Mouse (Mus musculus) MEL (cell line): Measurements from ENCODE around the gene Fam131b. TPM values are rescaled to one million over a fixed set of nuclear protein-coding genes. Genes with fewer than 3 reads are reported as not detected.

ENCODE experiments used
- DNase-seq: peaks from one replicate; pipeline ENCODE4 v3.0.0; 2011; ENCODE audit warnings: low read depth, low spot score
- H3K27ac ChIP-seq: 2 replicates; pipeline ENCODE4 v1.5.1; 2012; ENCODE audit warnings: low read depth, mild to moderate bottlenecking, control low read depth, low read length, moderate library complexity; ENCODE audit not compliant: control insufficient read depth
- H3K27me3 ChIP-seq, 2 experiments: fragments of 150-350 bp in 1 of 2; sonication (generic) in 1 of 2; 2 replicates each; pipeline ENCODE4 v1.6.1; 2012; ENCODE audit warnings: low read length in 2 of 2, mild to moderate bottlenecking in 2 of 2, improper control_type of control experiment in 1 of 2, moderate library complexity in 1 of 2; ENCODE audit not compliant: insufficient read depth in 2 of 2, control insufficient read depth in 1 of 2
- H3K36me3 ChIP-seq, 2 experiments: 2 replicates each; pipeline ENCODE4 v1.6.1; 2012 to 2014; ENCODE audit warnings: low read length in 2 of 2, improper control_type of control experiment in 1 of 2, inconsistent platforms in 1 of 2, mild to moderate bottlenecking in 1 of 2; ENCODE audit not compliant: insufficient read depth in 2 of 2, control insufficient read depth in 1 of 2
- H3K4me1 ChIP-seq, 2 experiments: fragments of 150-350 bp in 1 of 2; sonication (generic) in 1 of 2; 2 replicates each; pipeline ENCODE4 v1.6.1; 2012; ENCODE audit warnings: low read length in 2 of 2, improper control_type of control experiment in 1 of 2, mild to moderate bottlenecking in 1 of 2; ENCODE audit not compliant: insufficient read depth in 2 of 2, control insufficient read depth in 1 of 2
- H3K4me3 ChIP-seq, 2 experiments: fragments of 150-350 bp in 1 of 2; sonication (generic) in 1 of 2; 2 replicates each; pipeline ENCODE4 v1.5.1; 2012; ENCODE audit warnings: low read depth in 2 of 2, low read length in 2 of 2, mild to moderate bottlenecking in 2 of 2, moderate library complexity in 2 of 2, control low read depth in 1 of 2, improper control_type of control experiment in 1 of 2; ENCODE audit not compliant: control insufficient read depth in 1 of 2, insufficient read depth in 1 of 2
- H3K79me2 ChIP-seq: 2 replicates; pipeline ENCODE4 v1.6.1; 2012; ENCODE audit warnings: mild to moderate bottlenecking, low read length, moderate library complexity; ENCODE audit not compliant: control insufficient read depth, poor library complexity, insufficient read depth
- H3K9ac ChIP-seq: 2 replicates; pipeline ENCODE4 v1.6.1; 2012; ENCODE audit warnings: low read depth, mild to moderate bottlenecking, control low read depth, low read length, moderate library complexity; ENCODE audit not compliant: control insufficient read depth, poor library complexity, severe bottlenecking
- H3K9me3 ChIP-seq: fragments of 150-350 bp; sonication (generic); replicated peaks from 2 replicates; pipeline ENCODE4 v1.6.1; 2012; ENCODE audit warnings: mild to moderate bottlenecking, low read length, improper control_type of control experiment, moderate library complexity; ENCODE audit not compliant: insufficient read depth
- CHD2 ChIP-seq: IDR thresholded peaks from 2 replicates; pipeline ENCODE4 v1.6.1; 2011; ENCODE audit warnings: low read length, improper control_type of control experiment
- CTCF ChIP-seq, 3 experiments: IDR thresholded peaks in 2 of 3; conservative IDR thresholded peaks in 1 of 3; 2 replicates each; pipeline ENCODE4 v1.5.1; 2011 to 2012; ENCODE audit warnings: low read length in 3 of 3, low read depth in 2 of 3, mild to moderate bottlenecking in 2 of 3, improper control_type of control experiment in 1 of 3, inconsistent platforms in 1 of 3, mixed read lengths in 1 of 3, moderate library complexity in 1 of 3; ENCODE audit not compliant: control insufficient read depth in 1 of 3, insufficient read depth in 1 of 3, poor library complexity in 1 of 3, severe bottlenecking in 1 of 3
- EP300 ChIP-seq, 2 experiments: IDR thresholded peaks; 2 replicates each; pipeline ENCODE4 v1.6.1; 2011; ENCODE audit warnings: improper control_type of control experiment in 2 of 2, low read length in 2 of 2, low read depth in 1 of 2, mild to moderate bottlenecking in 1 of 2
- GABPA ChIP-seq: IDR thresholded peaks from 2 replicates; pipeline ENCODE4 v1.6.1; 2012; ENCODE audit warnings: low read depth, mild to moderate bottlenecking, inconsistent platforms, low read length, improper control_type of control experiment, moderate library complexity
- JUND ChIP-seq: IDR thresholded peaks from 2 replicates; pipeline ENCODE4 v1.6.1; 2011; ENCODE audit warnings: low read depth, mild to moderate bottlenecking, improper control_type of control experiment, low read length
- MAFK ChIP-seq: IDR thresholded peaks from 2 replicates; pipeline ENCODE4 v1.6.1; 2011; ENCODE audit warnings: low read depth, mild to moderate bottlenecking, low read length, improper control_type of control experiment, borderline replicate concordance
- MAX ChIP-seq: IDR thresholded peaks from 2 replicates; pipeline ENCODE4 v1.6.1; 2011; ENCODE audit warnings: low read length, improper control_type of control experiment
- MAZ ChIP-seq: IDR thresholded peaks from 2 replicates; pipeline ENCODE4 v1.6.1; 2012; ENCODE audit warnings: low read depth, mild to moderate bottlenecking, inconsistent platforms, low read length, improper control_type of control experiment
- MEF2A ChIP-seq: IDR thresholded peaks from 2 replicates; pipeline ENCODE4 v1.6.1; 2014; ENCODE audit warnings: low read depth, mild to moderate bottlenecking, inconsistent platforms, low read length, improper control_type of control experiment; ENCODE audit not compliant: poor library complexity, insufficient replicate concordance, severe bottlenecking; ENCODE audit errors: extremely low read depth
- MXI1 ChIP-seq: IDR thresholded peaks from 2 replicates; pipeline ENCODE4 v1.6.1; 2011; ENCODE audit warnings: mild to moderate bottlenecking, low read depth, low read length, improper control_type of control experiment
- MYB ChIP-seq: IDR thresholded peaks from 2 replicates; pipeline ENCODE4 v1.6.1; 2011; ENCODE audit warnings: mild to moderate bottlenecking, low read depth, low read length, improper control_type of control experiment
- MYC ChIP-seq: IDR thresholded peaks from 2 replicates; pipeline ENCODE4 v1.6.1; 2011; ENCODE audit warnings: low read depth, mild to moderate bottlenecking, low read length, improper control_type of control experiment, moderate library complexity
- NELFE ChIP-seq: IDR thresholded peaks from 2 replicates; pipeline ENCODE4 v1.6.1; 2011; ENCODE audit warnings: low read depth, low read length, improper control_type of control experiment
- NRF1 ChIP-seq: IDR thresholded peaks from 2 replicates; pipeline ENCODE4 v1.6.1; 2014; ENCODE audit warnings: low read depth, mild to moderate bottlenecking, inconsistent platforms, low read length, improper control_type of control experiment, moderate library complexity; ENCODE audit not compliant: poor library complexity, insufficient read depth, severe bottlenecking
- POLR2A ChIP-seq, 2 experiments: IDR thresholded peaks; 2 replicates each; pipeline ENCODE4 v1.6.1; 2011 to 2012; ENCODE audit warnings: low read length in 2 of 2, mild to moderate bottlenecking in 2 of 2, control low read depth in 1 of 2, improper control_type of control experiment in 1 of 2, low read depth in 1 of 2, moderate library complexity in 1 of 2; ENCODE audit not compliant: control insufficient read depth in 1 of 2, insufficient read depth in 1 of 2, poor library complexity in 1 of 2
- POLR2AphosphoS2 ChIP-seq: IDR thresholded peaks from 2 replicates; pipeline ENCODE4 v1.6.1; 2011; ENCODE audit warnings: low read length, improper control_type of control experiment
- RAD21 ChIP-seq: IDR thresholded peaks from 2 replicates; pipeline ENCODE4 v1.6.1; 2011; ENCODE audit warnings: mild to moderate bottlenecking, low read depth, low read length, improper control_type of control experiment
- RCOR1 ChIP-seq: IDR thresholded peaks from 2 replicates; pipeline ENCODE4 v1.6.1; 2012; ENCODE audit warnings: low read depth, mild to moderate bottlenecking, inconsistent platforms, low read length, improper control_type of control experiment
- SIN3A ChIP-seq: IDR thresholded peaks from 2 replicates; pipeline ENCODE4 v1.6.1; 2012; ENCODE audit warnings: low read length, improper control_type of control experiment, inconsistent platforms
- SMC3 ChIP-seq: IDR thresholded peaks from 2 replicates; pipeline ENCODE4 v1.6.1; 2011; ENCODE audit warnings: low read depth, low read length, improper control_type of control experiment
- TAL1 ChIP-seq: IDR thresholded peaks from 2 replicates; pipeline ENCODE4 v1.6.1; 2012; ENCODE audit warnings: mild to moderate bottlenecking, inconsistent platforms, low read length, moderate library complexity, mixed read lengths
- TBP ChIP-seq: IDR thresholded peaks from 2 replicates; pipeline ENCODE4 v1.8.0; 2011; ENCODE audit warnings: low read depth, low read length, improper control_type of control experiment
- ZC3H11A ChIP-seq: IDR thresholded peaks from 2 replicates; pipeline ENCODE4 v1.6.1; 2012; ENCODE audit warnings: low read depth, mild to moderate bottlenecking, inconsistent platforms, low read length, improper control_type of control experiment
- ZKSCAN1 ChIP-seq: IDR thresholded peaks from 2 replicates; pipeline ENCODE4 v1.6.1; 2012; ENCODE audit warnings: low read depth, mild to moderate bottlenecking, inconsistent platforms, low read length, improper control_type of control experiment, moderate library complexity
- ZMIZ1 ChIP-seq: IDR thresholded peaks from 2 replicates; pipeline ENCODE4 v1.6.1; 2012; ENCODE audit warnings: low read depth, mild to moderate bottlenecking, inconsistent platforms, low read length, improper control_type of control experiment, moderate library complexity
- ZNF384 ChIP-seq: IDR thresholded peaks from 2 replicates; pipeline ENCODE4 v1.6.1; 2012; ENCODE audit warnings: low read depth, mild to moderate bottlenecking, inconsistent platforms, low read length, improper control_type of control experiment
- polyA plus RNA-seq, 2 experiments: library from polyadenylated mRNA; stranded (reverse) in 1 of 2; unstranded in 1 of 2; fragments of >175 nt in 1 of 2; fragments of >200 nt in 1 of 2; gene quantifications; 2 replicates each; pipeline versions ENCODE4 v1.2.1 to v1.2.4; 2012; ENCODE audit warnings: low replicate concordance in 2 of 2, low read depth in 1 of 2; ENCODE audit not compliant: insufficient read length in 2 of 2, insufficient read depth in 1 of 2, missing spikeins in 1 of 2
- total RNA-seq: library from RNA; depleted of rRNA; stranded (reverse); fragments of 300-350 nt; gene quantifications from 2 replicates; pipeline ENCODE4 v1.2.3, GENCODE M21; 2012

The Fam131b gene
- total and polyA plus RNA-seq, 3 experiments, result 0.06 TPM; not detected in 2

DNA sequence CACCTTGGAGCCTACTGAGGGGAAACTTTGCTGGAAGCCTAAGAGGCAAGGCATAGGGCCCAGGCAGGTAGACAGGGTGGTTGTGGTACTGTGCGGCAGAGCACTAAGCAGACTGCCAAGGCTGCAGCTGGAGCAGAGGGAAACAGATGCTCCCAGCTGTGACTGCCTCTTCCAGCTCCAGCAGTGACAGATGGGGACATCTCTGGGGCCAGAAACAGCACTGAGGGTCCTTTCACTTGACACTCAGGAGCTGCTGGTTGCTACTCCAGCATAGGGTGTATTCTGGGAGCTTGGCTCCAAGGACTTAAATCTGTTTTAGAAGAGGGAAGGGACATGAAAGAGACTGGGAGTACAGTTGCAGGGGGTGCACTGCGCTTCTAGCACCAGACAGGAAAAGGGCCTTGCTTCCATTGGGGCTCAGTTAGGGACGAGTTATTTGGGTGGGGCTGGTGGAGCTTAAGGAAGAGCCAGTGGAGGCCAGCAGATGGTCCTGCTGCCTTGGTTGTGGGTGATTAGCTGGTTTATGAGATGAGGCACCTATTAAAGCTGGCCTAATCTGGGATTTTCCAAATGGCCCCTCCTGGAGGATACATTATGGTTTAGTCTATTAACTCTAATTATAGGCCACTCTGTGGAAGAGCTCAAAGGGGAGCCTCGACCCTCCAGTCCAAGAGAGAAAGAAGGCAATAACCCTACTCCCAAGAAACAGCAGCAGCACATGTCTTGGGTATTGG is 46.4 kb upstream of the Fam131b start:
- H3K27me3 ChIP-seq, result peaks cover 0 to 2% of the 10 kb centered on the region in 2 experiments; a peak in 2 of 4 replicates
- no peaks in the 10 kb centered on the region for H3K79me2 ChIP-seq
- no peaks in the 10 kb centered on the region for H3K36me3 ChIP-seq
- no peak overlapping the region for H3K4me3 ChIP-seq
- no peak overlapping the region for H3K27ac ChIP-seq
- DNase-seq, result no peak
- no peaks in the 10 kb centered on the region; a peak in 1 of 4 replicates for H3K4me1 ChIP-seq
- TF ChIP-seq EP300 (IDR thresholded peaks at IDR 0.05; ENCODE audit: low read depth in 1 of 2, low read length in 2 of 2), result no peak
- TF ChIP-seq JUND, result no peak
- no peak for TF ChIP-seq CHD2
- no peak for TF ChIP-seq MXI1
- no peak for TF ChIP-seq MYC
- TF ChIP-seq SMC3, result no peak
- TF ChIP-seq ZMIZ1, result no peak
- no peak for TF ChIP-seq RAD21
- no peak for TF ChIP-seq MAX
- no peak overlapping the region for H3K9ac ChIP-seq
- H3K9me3 ChIP-seq, result no peaks in the 10 kb centered on the region

DNA sequence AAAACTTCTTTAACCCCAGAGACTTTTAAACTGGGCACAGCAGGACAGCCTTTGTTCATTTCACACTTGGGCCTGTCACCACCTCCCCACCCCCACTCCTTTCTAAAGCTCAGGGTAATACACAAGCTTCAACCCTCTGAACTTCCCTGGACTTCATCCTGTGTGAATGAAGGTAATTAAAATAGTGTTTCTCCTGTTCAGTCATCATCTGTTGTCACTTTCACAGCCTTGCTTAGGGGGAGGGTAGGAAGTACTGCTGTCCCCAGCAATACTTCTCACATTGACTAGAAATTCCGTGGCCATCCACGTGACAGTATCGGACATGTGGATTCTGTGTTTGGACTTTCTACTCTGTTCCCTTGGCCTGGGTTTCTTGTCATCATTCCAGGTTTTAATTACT is 45.4 kb upstream of the Fam131b start:
- Histone ChIP-seq H3K27me3 (peaks cover 0 to 2% of the 10 kb centered on the region in 2 experiments; a peak in 2 of 4 replicates), H3K36me3 (no peaks in the 10 kb centered on the region)

DNA sequence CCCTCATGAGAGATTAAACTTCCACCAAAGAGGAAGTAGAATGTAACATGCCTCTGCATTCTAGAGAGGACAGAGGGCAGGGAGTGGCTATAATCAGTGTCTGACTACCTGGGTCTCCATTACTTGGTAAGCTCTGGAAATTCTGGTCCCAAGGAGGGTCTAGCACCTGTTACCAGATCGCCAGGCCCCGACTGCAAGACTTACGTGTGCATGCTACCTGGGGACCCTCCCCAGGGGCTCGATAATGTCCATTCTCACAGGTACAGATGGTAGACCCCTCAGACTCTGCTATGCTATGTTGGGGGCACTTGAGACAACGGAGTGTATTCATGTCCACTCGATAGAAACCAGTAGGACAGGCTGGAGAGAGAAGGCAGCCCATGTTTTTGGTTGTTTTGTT is 40.8 kb upstream of the Fam131b start:
- H3K27me3 ChIP-seq, result peaks cover 0 to 2% of the 10 kb centered on the region in 2 experiments; a peak in 1 of 4 replicates
- DNase-seq, result no peak
- H3K79me2 ChIP-seq, result no peaks in the 10 kb centered on the region
- peaks cover 0 to 2% of the 10 kb centered on the region in 2 experiments; a peak in 1 of 4 replicates for H3K36me3 ChIP-seq
- peaks cover 0 to 11% of the 10 kb centered on the region in 2 experiments; a peak in 2 of 4 replicates for H3K4me1 ChIP-seq
- H3K9me3 ChIP-seq, result no peaks in the 10 kb centered on the region
- no peak overlapping the region for H3K27ac ChIP-seq
- H3K4me3 ChIP-seq, result no peak overlapping the region
- no peak overlapping the region for H3K9ac ChIP-seq
- TF ChIP-seq ZNF384 (no peak), NRF1 (no peak), MAFK (no peak), MEF2A (no peak), ZKSCAN1 (no peak), EP300 (IDR thresholded peaks at IDR 0.05; ENCODE audit: low read depth in 1 of 2, low read length in 2 of 2) (no peak), TAL1 (no peak), POLR2AphosphoS2 (no peak), MAZ (no peak), NELFE (no peak), TBP (no peak), ZC3H11A (no peak), CHD2 (no peak), ZMIZ1 (no peak)

More for the DNA sequence above, 45.4 kb upstream of the Fam131b start:
- no peak for DNase-seq
- TF ChIP-seq JUND, result no peak
- no peak for TF ChIP-seq SIN3A
- TF ChIP-seq TAL1, result no peak
- TF ChIP-seq EP300 (IDR thresholded peaks at IDR 0.05; ENCODE audit: low read depth in 1 of 2, low read length in 2 of 2), result no peak
- no peak for TF ChIP-seq POLR2A (IDR thresholded peaks at IDR 0.05; ENCODE audit: control insufficient read depth in 1 of 2, insufficient read depth in 1 of 2, low read depth in 1 of 2, low read length in 2 of 2, poor library complexity in 1 of 2)
- no peak for TF ChIP-seq RCOR1
- no peak for TF ChIP-seq ZMIZ1
- TF ChIP-seq MXI1, result no peak
- no peak for TF ChIP-seq TBP
- no peak for TF ChIP-seq GABPA
- no peak for TF ChIP-seq MYB
- no peak for TF ChIP-seq ZNF384
- TF ChIP-seq POLR2AphosphoS2, result no peak
- no peak for TF ChIP-seq CTCF (IDR thresholded peaks at IDR 0.05 in 2 of 3, conservative IDR thresholded peaks at IDR 0.05 in 1 of 3; ENCODE audit: control insufficient read depth in 1 of 3, insufficient read depth in 1 of 3, low read depth in 2 of 3, low read length in 3 of 3, poor library complexity in 1 of 3, severe bottlenecking in 1 of 3)
- H3K27ac ChIP-seq, result no peak overlapping the region
- no peak overlapping the region for H3K4me3 ChIP-seq
- no peak overlapping the region for H3K9ac ChIP-seq
- no peaks in the 10 kb centered on the region for H3K9me3 ChIP-seq
- H3K79me2 ChIP-seq, result no peaks in the 10 kb centered on the region
- no peaks in the 10 kb centered on the region; a peak in 1 of 4 replicates for H3K4me1 ChIP-seq
